Mouse (Mus musculus) midbrain, postnatal 0 days (tissue): ENCODE measurements around the gene Sdccag8. TPM values are rescaled to one million over a fixed set of nuclear protein-coding genes. Genes with fewer than 3 reads are reported as not detected.

Experiments
- ATAC-seq: fragments of 200-750 bp; cut with Nextera tagmentation; 2 replicates; pipeline ENCODE4 v1.8.0; 2017; ENCODE audit warnings: moderate number of reproducible peaks, mild to moderate bottlenecking, moderate TSS enrichment, moderate library complexity; ENCODE audit not compliant: low FRiP score
- DNase-seq: peaks from one replicate; pipeline ENCODE4 v3.0.0-alpha.2; 2015; ENCODE audit warnings: low spot score
- H3K27ac ChIP-seq: fragments of 300-500 bp; sonication (generic); 2 replicates; pipeline ENCODE4 v1.5.1; 2014; ENCODE audit warnings: low read depth, mild to moderate bottlenecking, low read length, mixed read lengths
- H3K27me3 ChIP-seq: fragments of 300-500 bp; sonication (generic); 2 replicates; pipeline ENCODE4 v1.6.1; 2014; ENCODE audit warnings: low read length, control low read depth, mixed read lengths; ENCODE audit not compliant: insufficient read depth
- H3K36me3 ChIP-seq: fragments of 300-500 bp; sonication (generic); 2 replicates; pipeline ENCODE4 v1.6.1; 2014; ENCODE audit warnings: low read length, control low read depth, mixed read lengths; ENCODE audit not compliant: insufficient read depth
- H3K4me1 ChIP-seq: fragments of 300-500 bp; sonication (generic); 2 replicates; pipeline ENCODE4 v1.6.1; 2014; ENCODE audit warnings: mild to moderate bottlenecking, control low read depth, antibody characterized with exemption, low read length, mixed read lengths; ENCODE audit not compliant: insufficient read depth
- H3K4me2 ChIP-seq: fragments of 300-500 bp; sonication (generic); 2 replicates; pipeline ENCODE4 v1.6.1; 2014; ENCODE audit warnings: low read depth, mild to moderate bottlenecking, low read length, mixed read lengths; ENCODE audit not compliant: poor library complexity, severe bottlenecking
- H3K4me3 ChIP-seq: fragments of 300-500 bp; sonication (generic); 2 replicates; pipeline ENCODE4 v1.5.1; 2014; ENCODE audit warnings: low read depth, mild to moderate bottlenecking, low read length, moderate library complexity
- H3K9ac ChIP-seq: fragments of 300-500 bp; sonication (generic); replicated peaks from 2 replicates; pipeline ENCODE4 v1.6.1; 2014; ENCODE audit warnings: mild to moderate bottlenecking, low read length, moderate library complexity, mixed read lengths; ENCODE audit not compliant: poor library complexity, severe bottlenecking
- H3K9me3 ChIP-seq: fragments of 300-500 bp; sonication (generic); 2 replicates; pipeline ENCODE4 v1.6.1; 2016; ENCODE audit warnings: low read length, control low read depth
- CTCF ChIP-seq: IDR thresholded peaks from 2 replicates; pipeline ENCODE4 v1.5.1; 2016; ENCODE audit warnings: antibody characterized with exemption, mild to moderate bottlenecking
- WGBS: fragments of 180-500 bp; shearing (Covaris S2); extraction: QIAGEN DNeasy Blood & Tissue Kit; methylation state at CpG from one replicate; pipeline ENCODE4 v1.1.7; 2014; 5-methylcytosine and 5-hydroxymethylcytosine counted together
- polyA plus RNA-seq: library from polyadenylated mRNA; unstranded; fragments of >200 nt; fragmentation: Nextera tagmentation; extraction: Ambion mirVana; gene quantifications from 2 replicates; pipeline ENCODE4 v1.2.1, GENCODE M21; 2015
- total RNA-seq: library from RNA; depleted of rRNA; stranded (reverse); fragments of >200 nt; gene quantifications from 2 replicates; pipeline ENCODE4 v1.2.3, GENCODE M21; 2014

Gene Sdccag8
- total and polyA plus RNA-seq, 2 experiments from 2014 or later = 6.1 to 26.8 TPM

DNA sequence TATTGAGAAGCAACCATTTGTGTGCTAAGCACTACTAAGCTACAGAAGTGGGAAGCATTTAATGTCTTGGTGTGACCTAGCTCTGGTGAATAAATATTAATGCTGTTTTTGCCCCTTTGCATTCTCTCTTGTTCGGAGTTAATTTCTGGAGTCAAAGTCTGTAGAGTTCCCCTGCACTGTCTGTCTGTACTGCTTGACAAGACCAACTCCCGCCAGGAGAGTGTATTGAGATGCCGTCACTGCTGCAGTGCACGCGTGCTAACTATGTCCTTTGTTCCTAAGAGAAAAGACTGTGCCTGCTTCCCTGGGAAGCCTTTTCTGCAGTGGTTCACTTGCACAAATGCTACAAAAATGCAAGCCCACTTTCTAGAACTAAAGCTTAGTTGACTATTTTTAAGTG, 108.4 kb downstream of the Sdccag8 start:
- no peak for TF ChIP-seq CTCF
- no peak overlapping the region for H3K4me3 ChIP-seq
- no peak overlapping the region for H3K4me2 ChIP-seq
- 21% methylated on average over 5 of the region's 5 CpGs for whole genome bisulfite sequencing
- H3K9ac ChIP-seq = no peak overlapping the region
- no peak overlapping the region for H3K27ac ChIP-seq
- no peaks in the 10 kb centered on the region for H3K27me3 ChIP-seq
- no peaks in the 10 kb centered on the region for H3K9me3 ChIP-seq
- ATAC-seq = no peak
- peak; percentile 46 for DNase-seq
- H3K4me1 ChIP-seq = no peaks in the 10 kb centered on the region
- peaks cover 2% of the 10 kb centered on the region; the same call in 1 of the 2 replicates for H3K36me3 ChIP-seq

DNA sequence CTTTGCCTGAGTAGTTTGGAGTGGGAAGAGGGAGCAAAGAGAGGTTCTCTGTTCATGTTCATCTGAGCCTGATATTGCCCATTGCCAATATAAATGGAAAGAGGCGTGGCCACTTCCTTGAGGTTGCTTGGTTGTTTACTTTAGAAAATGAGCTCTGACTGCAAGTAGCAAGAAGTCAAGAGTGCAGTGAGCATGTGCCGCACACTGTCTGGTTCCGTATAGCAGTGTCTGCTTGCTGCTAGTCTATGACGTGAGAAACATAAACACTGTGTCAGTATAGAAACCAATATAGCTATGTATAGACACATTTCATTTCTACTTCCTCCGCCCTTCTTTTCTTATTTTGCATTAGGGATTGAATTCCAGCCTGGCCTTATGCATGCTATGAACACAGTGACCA, 111.5 kb downstream of the Sdccag8 start:
- no peak for ATAC-seq
- H3K4me1 ChIP-seq = no peaks in the 10 kb centered on the region; the same call in 1 of the 2 replicates

GRCm38 (mm10) chr1:176927312-176927711, 112.9 kb downstream of the Sdccag8 start:
- no peak for ATAC-seq
- no peak for DNase-seq
- Histone ChIP-seq H3K36me3 (no peaks in the 10 kb centered on the region), H3K27ac (no peak overlapping the region), H3K9ac (no peak overlapping the region), H3K27me3 (no peaks in the 10 kb centered on the region), H3K4me3 (no peak overlapping the region), H3K4me1 (no peaks in the 10 kb centered on the region; the same call in 1 of the 2 replicates), H3K9me3 (no peaks in the 10 kb centered on the region), H3K4me2 (no peak overlapping the region)
- WGBS = 88% methylated on average over 9 of the region's 9 CpGs
- TF ChIP-seq CTCF = no peak

More for the DNA sequence above, 111.5 kb downstream of the Sdccag8 start:
- Histone ChIP-seq H3K27me3 (no peaks in the 10 kb centered on the region), H3K9ac (no peak overlapping the region), H3K27ac (no peak overlapping the region), H3K4me2 (no peak overlapping the region), H3K9me3 (no peaks in the 10 kb centered on the region), H3K36me3 (no peaks in the 10 kb centered on the region), H3K4me3 (no peak overlapping the region)
- no peak for TF ChIP-seq CTCF
- 90% methylated on average over 5 of the region's 5 CpGs for WGBS
- DNase-seq = no peak

- H3K4me2 ChIP-seq = no peak overlapping the region
- H3K36me3 ChIP-seq = no peaks in the 10 kb centered on the region
- ATAC-seq (peak; percentile 77; the same call in 1 of the 2 replicates), DNase-seq (peak; percentile 90)
- no peaks in the 10 kb centered on the region; the same call in 1 of the 2 replicates for H3K4me1 ChIP-seq
- H3K27ac ChIP-seq = no peak overlapping the region; the same call in 1 of the 2 replicates
- TF ChIP-seq CTCF = no peak
- no peak overlapping the region for H3K9ac ChIP-seq
- WGBS = 41% methylated on average over 8 of the region's 8 CpGs
- no peaks in the 10 kb centered on the region for H3K27me3 ChIP-seq
- no peaks in the 10 kb centered on the region for H3K9me3 ChIP-seq
- no peak overlapping the region for H3K4me3 ChIP-seq
These were observed 115.2 kb downstream of the Sdccag8 start for GRCm38 (mm10) chr1:176929710-176930109.

- Histone ChIP-seq H3K9ac (no peak overlapping the region), H3K9me3 (no peaks in the 10 kb centered on the region), H3K27me3 (no peaks in the 10 kb centered on the region), H3K4me3 (no peak overlapping the region), H3K27ac (no peak overlapping the region), H3K4me2 (no peak overlapping the region), H3K36me3 (no peaks in the 10 kb centered on the region), H3K4me1 (no peaks in the 10 kb centered on the region; the same call in 1 of the 2 replicates)
- 83% methylated on average over 2 of the region's 2 CpGs for WGBS
- no peak for DNase-seq
- no peak for ATAC-seq
- TF ChIP-seq CTCF = no peak
These were observed 116.1 kb downstream of the Sdccag8 start for GRCm38 (mm10) chr1:176930574-176930973.

DNA sequence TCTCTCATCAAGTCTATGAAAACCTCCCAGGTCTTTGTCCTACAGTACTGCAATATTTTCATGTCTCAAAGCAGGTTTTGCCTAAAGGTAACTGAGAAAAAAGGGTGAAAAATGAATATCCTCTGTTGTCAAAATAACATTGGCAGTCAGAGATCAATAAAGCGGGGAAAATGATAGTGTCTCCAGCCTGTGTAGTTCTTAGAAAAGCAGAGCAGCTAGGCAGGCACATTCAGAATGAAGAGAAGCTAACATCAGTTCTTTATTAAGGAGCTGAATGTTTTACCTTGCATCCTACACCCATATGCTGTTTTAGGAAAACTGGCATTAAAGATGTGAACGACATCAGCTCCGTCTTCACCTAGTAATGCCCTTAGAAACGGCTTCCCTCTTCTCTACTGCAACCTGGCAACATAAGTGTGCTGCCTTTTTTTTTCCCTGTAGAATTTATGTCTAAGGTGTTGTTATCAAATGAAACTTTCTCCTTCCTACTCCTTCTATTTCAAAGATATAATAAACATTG, 116.6 kb downstream of the Sdccag8 start:
- Histone ChIP-seq H3K4me3 (no peak overlapping the region), H3K9ac (no peak overlapping the region), H3K4me1 (no peaks in the 10 kb centered on the region; the same call in 1 of the 2 replicates), H3K4me2 (no peak overlapping the region), H3K9me3 (no peaks in the 10 kb centered on the region), H3K36me3 (no peaks in the 10 kb centered on the region), H3K27me3 (no peaks in the 10 kb centered on the region), H3K27ac (no peak overlapping the region)
- ATAC-seq = no peak
- WGBS = 56% methylated on average over 4 of the region's 4 CpGs
- TF ChIP-seq CTCF = no peak
- no peak for DNase-seq
